Mouse (Mus musculus): ENCODE results near the gene Rab20. TPM values are rescaled to one million over a fixed set of nuclear protein-coding genes. Genes with fewer than 3 reads are reported as not detected.
"Not testable (repeated sequence)": the region's sequence is repeated elsewhere in the genome, so short reads cannot be mapped to it uniquely, and the experiment has no call there.

Gene Rab20
- polyA plus RNA-seq, 1 experiment from 2014 or later: 0.61 TPM

GRCm38 (mm10) chr8:11492340-11492739 lies 13.8 kb upstream of the Rab20 start:
- WGBS: 79% methylated on average over 2 of the region's 2 CpGs
- H3K4me1 ChIP-seq (ENCODE audit: control insufficient read depth, insufficient read depth, low read length); H3K4me2 ChIP-seq (ENCODE audit: low read depth, severe bottlenecking); DNase-seq (ENCODE audit: low spot score); H3K27me3 ChIP-seq (ENCODE audit: control insufficient read depth, insufficient read depth, low read length); H3K4me3 ChIP-seq (ENCODE audit: low read depth, low read length); H3K36me3 ChIP-seq (ENCODE audit: control insufficient read depth, insufficient read depth, low read length); H3K9ac ChIP-seq (ENCODE audit: low read length); H3K9me3 ChIP-seq (ENCODE audit: control insufficient read depth, low read length); H3K27ac ChIP-seq (replicated peaks; ENCODE audit: low read depth, low read length); ATAC-seq (ENCODE audit: insufficient number of reproducible peaks, low FRiP score, low TSS enrichment, low read depth): not testable (repeated sequence)

GRCm38 (mm10) chr8:11487229-11487628 lies 8.7 kb upstream of the Rab20 start:
- 87% methylated on average over 4 of the region's 4 CpGs for WGBS
- H3K27me3 ChIP-seq (ENCODE audit: control insufficient read depth, insufficient read depth, low read length): no peaks in the 10 kb centered on the region

DNA sequence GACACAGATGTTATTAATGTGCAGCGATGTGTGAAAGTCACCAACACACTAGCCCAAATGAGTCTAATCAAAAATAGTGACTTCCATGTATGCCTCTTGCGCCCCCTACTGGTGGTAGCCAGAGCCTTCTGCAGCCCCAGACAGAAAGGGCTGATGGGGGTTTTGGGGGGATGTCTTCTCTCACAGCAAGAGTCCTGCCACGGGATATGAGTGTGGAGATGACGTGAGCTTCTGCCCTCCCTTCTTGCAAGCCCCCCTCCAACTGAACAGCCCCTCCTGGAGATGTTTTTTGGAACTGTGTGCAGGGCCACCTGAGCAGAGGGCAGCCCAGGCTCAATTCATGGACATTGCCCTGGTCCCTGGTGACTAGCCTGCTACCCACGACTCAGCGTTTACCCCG lies 7.6 kb upstream of the Rab20 start:
- Histone ChIP-seq H3K27me3 (ENCODE audit: control insufficient read depth, insufficient read depth, low read length) (peaks cover 5% of the 10 kb centered on the region; the same call in 1 of the 2 replicates), H3K9ac (ENCODE audit: low read length) (no peak overlapping the region), H3K27ac (replicated peaks; ENCODE audit: low read depth, low read length) (no peak overlapping the region), H3K36me3 (ENCODE audit: control insufficient read depth, insufficient read depth, low read length) (no peaks in the 10 kb centered on the region), H3K4me2 (ENCODE audit: low read depth, severe bottlenecking) (no peak overlapping the region), H3K4me1 (ENCODE audit: control insufficient read depth, insufficient read depth, low read length) (no peaks in the 10 kb centered on the region), H3K9me3 (ENCODE audit: control insufficient read depth, low read length) (no peaks in the 10 kb centered on the region), H3K4me3 (ENCODE audit: low read depth, low read length) (no peak overlapping the region)
- 24% methylated on average over 7 of the region's 7 CpGs for WGBS
- DNase-seq (ENCODE audit: low spot score) (peak; percentile 85), ATAC-seq (ENCODE audit: insufficient number of reproducible peaks, low FRiP score, low TSS enrichment, low read depth) (no peak)

More at GRCm38 (mm10) chr8:11487229-11487628, 8.7 kb upstream of the Rab20 start:
- H3K9ac ChIP-seq (ENCODE audit: low read length): no peak overlapping the region
- H3K9me3 ChIP-seq (ENCODE audit: control insufficient read depth, low read length): no peaks in the 10 kb centered on the region
- no peak overlapping the region for H3K4me2 ChIP-seq (ENCODE audit: low read depth, severe bottlenecking)
- no peak overlapping the region for H3K27ac ChIP-seq (replicated peaks; ENCODE audit: low read depth, low read length)
- no peaks in the 10 kb centered on the region for H3K4me1 ChIP-seq (ENCODE audit: control insufficient read depth, insufficient read depth, low read length)
- no peaks in the 10 kb centered on the region for H3K36me3 ChIP-seq (ENCODE audit: control insufficient read depth, insufficient read depth, low read length)
- H3K4me3 ChIP-seq (ENCODE audit: low read depth, low read length): no peak overlapping the region
- DNase-seq (ENCODE audit: low spot score) (no peak), ATAC-seq (ENCODE audit: insufficient number of reproducible peaks, low FRiP score, low TSS enrichment, low read depth) (no peak)

- 76% methylated on average over 3 of the region's 3 CpGs for WGBS
- Histone ChIP-seq H3K36me3 (ENCODE audit: control insufficient read depth, insufficient read depth, low read length) (no peaks in the 10 kb centered on the region), H3K9ac (ENCODE audit: low read length) (no peak overlapping the region), H3K4me1 (ENCODE audit: control insufficient read depth, insufficient read depth, low read length) (peaks cover 6% of the 10 kb centered on the region; the same call in 1 of the 2 replicates), H3K27ac (replicated peaks; ENCODE audit: low read depth, low read length) (no peak overlapping the region), H3K4me3 (ENCODE audit: low read depth, low read length) (no peak overlapping the region), H3K4me2 (ENCODE audit: low read depth, severe bottlenecking) (no peak overlapping the region), H3K27me3 (ENCODE audit: control insufficient read depth, insufficient read depth, low read length) (peaks cover 29% of the 10 kb centered on the region), H3K9me3 (ENCODE audit: control insufficient read depth, low read length) (no peaks in the 10 kb centered on the region)
- no peak for ATAC-seq (ENCODE audit: insufficient number of reproducible peaks, low FRiP score, low TSS enrichment, low read depth)
- DNase-seq (ENCODE audit: low spot score): no peak
Measured at GRCm38 (mm10) chr8:11482537-11482936, 4.0 kb upstream of the Rab20 start.

DNA sequence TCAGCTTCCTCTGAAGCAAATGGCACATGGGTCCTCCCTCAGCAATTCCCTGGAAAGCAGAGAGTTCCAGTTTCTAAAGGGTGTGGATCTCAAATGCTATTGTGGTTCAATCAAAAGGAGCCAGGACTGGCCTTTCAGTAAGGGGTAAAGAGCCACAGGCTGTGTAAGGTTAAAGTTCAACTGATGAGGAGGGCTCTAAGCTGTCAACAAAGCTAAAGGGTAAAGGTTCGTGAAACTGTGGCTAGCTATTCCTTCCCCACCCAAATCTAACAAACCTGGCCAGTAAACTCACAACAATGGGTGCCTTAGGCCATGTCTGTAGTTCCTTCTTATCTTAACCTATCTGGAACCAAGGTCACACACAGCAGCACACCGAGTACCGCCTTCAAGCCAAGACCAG lies 3.4 kb upstream of the Rab20 start:
- peaks cover 34% of the 10 kb centered on the region for H3K27me3 ChIP-seq (ENCODE audit: control insufficient read depth, insufficient read depth, low read length)
- DNase-seq (ENCODE audit: low spot score): no peak
- H3K4me2 ChIP-seq (ENCODE audit: low read depth, severe bottlenecking): no peak overlapping the region
- no peak overlapping the region for H3K9ac ChIP-seq (ENCODE audit: low read length)
- no peak overlapping the region for H3K4me3 ChIP-seq (ENCODE audit: low read depth, low read length)
- H3K9me3 ChIP-seq (ENCODE audit: control insufficient read depth, low read length): no peaks in the 10 kb centered on the region
- no peak overlapping the region for H3K27ac ChIP-seq (replicated peaks; ENCODE audit: low read depth, low read length)
- 72% methylated on average over 3 of the region's 3 CpGs for WGBS
- no peak for ATAC-seq (ENCODE audit: insufficient number of reproducible peaks, low FRiP score, low TSS enrichment, low read depth)
- H3K36me3 ChIP-seq (ENCODE audit: control insufficient read depth, insufficient read depth, low read length): no peaks in the 10 kb centered on the region
- H3K4me1 ChIP-seq (ENCODE audit: control insufficient read depth, insufficient read depth, low read length): peaks cover 6% of the 10 kb centered on the region; the same call in 1 of the 2 replicates

- peaks cover 12% of the 10 kb centered on the region; the same call in 1 of the 2 replicates for H3K4me1 ChIP-seq (ENCODE audit: control insufficient read depth, insufficient read depth, low read length)
- no peak overlapping the region for H3K27ac ChIP-seq (replicated peaks; ENCODE audit: low read depth, low read length)
- H3K4me2 ChIP-seq (ENCODE audit: low read depth, severe bottlenecking): no peak overlapping the region
Measured at GRCm38 (mm10) chr8:11479591-11479990, 1.1 kb upstream of the Rab20 start.

DNA sequence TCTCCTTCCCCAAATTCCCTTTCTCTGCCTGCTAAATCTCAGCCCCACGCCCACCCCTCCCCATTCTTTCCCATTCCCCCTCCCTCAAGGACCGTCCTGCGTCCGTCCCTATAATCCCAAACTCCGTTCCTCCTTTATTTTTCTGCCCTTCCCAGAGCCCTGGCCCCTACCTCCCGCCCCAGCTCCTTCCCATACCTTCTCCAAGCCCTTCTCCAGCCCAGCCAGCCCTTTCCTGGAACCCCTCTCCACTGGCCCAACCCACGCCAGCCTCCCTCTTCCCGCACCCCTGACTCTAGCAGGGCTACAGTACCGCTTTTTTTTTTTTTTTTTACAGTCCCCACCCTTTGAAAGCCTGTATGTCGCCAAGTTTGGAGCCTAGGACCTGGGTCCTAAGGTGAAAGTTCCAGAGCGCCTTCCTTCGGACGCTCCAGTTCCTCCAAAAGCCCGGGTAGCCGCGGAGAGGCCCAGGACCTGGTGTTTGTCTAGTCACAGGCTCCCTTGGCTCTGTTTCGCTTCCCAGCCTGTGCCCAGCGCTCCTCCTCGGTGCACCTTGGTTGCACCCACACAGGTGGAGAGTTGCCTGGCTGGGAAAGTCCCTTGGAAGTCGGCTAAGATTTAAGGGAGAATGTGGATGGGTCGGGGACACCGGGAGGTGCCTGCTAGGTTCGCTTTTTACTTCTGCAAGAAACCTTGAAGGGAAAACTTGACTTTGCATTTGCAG lies 457 bp upstream of the Rab20 start:
- ATAC-seq (ENCODE audit: insufficient number of reproducible peaks, low FRiP score, low TSS enrichment, low read depth) (peak; percentile 24; the same call in 1 of the 2 replicates), DNase-seq (ENCODE audit: low spot score) (peak; percentile 52)
- Histone ChIP-seq H3K27me3 (ENCODE audit: control insufficient read depth, insufficient read depth, low read length) (peaks cover 55% of the 10 kb centered on the region), H3K36me3 (ENCODE audit: control insufficient read depth, insufficient read depth, low read length) (no peaks in the 10 kb centered on the region), H3K4me2 (ENCODE audit: low read depth, severe bottlenecking) (peak overlapping the region; percentile 91), H3K27ac (replicated peaks; ENCODE audit: low read depth, low read length) (no peak overlapping the region), H3K4me3 (ENCODE audit: low read depth, low read length) (peak overlapping the region; percentile 52), H3K9me3 (ENCODE audit: control insufficient read depth, low read length) (no peaks in the 10 kb centered on the region), H3K4me1 (ENCODE audit: control insufficient read depth, insufficient read depth, low read length) (peaks cover 12% of the 10 kb centered on the region; the same call in 1 of the 2 replicates), H3K9ac (ENCODE audit: low read length) (no peak overlapping the region)
- under 1% methylated on average over 23 of the region's 23 CpGs for WGBS

More at GRCm38 (mm10) chr8:11479591-11479990, 1.1 kb upstream of the Rab20 start:
- Histone ChIP-seq H3K9ac (ENCODE audit: low read length) (no peak overlapping the region), H3K36me3 (ENCODE audit: control insufficient read depth, insufficient read depth, low read length) (no peaks in the 10 kb centered on the region), H3K4me3 (ENCODE audit: low read depth, low read length) (no peak overlapping the region), H3K9me3 (ENCODE audit: control insufficient read depth, low read length) (no peaks in the 10 kb centered on the region), H3K27me3 (ENCODE audit: control insufficient read depth, insufficient read depth, low read length) (peaks cover 52% of the 10 kb centered on the region)
- DNase-seq (ENCODE audit: low spot score) (no peak), ATAC-seq (ENCODE audit: insufficient number of reproducible peaks, low FRiP score, low TSS enrichment, low read depth) (no peak)
- WGBS: 4% methylated on average over 14 of the region's 14 CpGs

GRCm38 (mm10) chr8:11477178-11477553 lies 1.3 kb downstream of the Rab20 start:
- whole genome bisulfite sequencing: 3% methylated on average over 9 of the region's 9 CpGs
- DNase-seq (ENCODE audit: low spot score) (no peak), ATAC-seq (ENCODE audit: insufficient number of reproducible peaks, low FRiP score, low TSS enrichment, low read depth) (no peak)
- H3K27ac ChIP-seq (replicated peaks; ENCODE audit: low read depth, low read length): no peak overlapping the region
- H3K4me3 ChIP-seq (ENCODE audit: low read depth, low read length): no peak overlapping the region
- peaks cover 18% of the 10 kb centered on the region for H3K4me1 ChIP-seq (ENCODE audit: control insufficient read depth, insufficient read depth, low read length)
- no peak overlapping the region for H3K9ac ChIP-seq (ENCODE audit: low read length)
- peak overlapping the region; percentile 36; the same call in 1 of the 2 replicates for H3K4me2 ChIP-seq (ENCODE audit: low read depth, severe bottlenecking)
- H3K27me3 ChIP-seq (ENCODE audit: control insufficient read depth, insufficient read depth, low read length): peaks cover 55% of the 10 kb centered on the region
- H3K9me3 ChIP-seq (ENCODE audit: control insufficient read depth, low read length): no peaks in the 10 kb centered on the region
- no peaks in the 10 kb centered on the region for H3K36me3 ChIP-seq (ENCODE audit: control insufficient read depth, insufficient read depth, low read length)
